Mouse (Mus musculus) lung, postnatal 0 days (tissue): ENCODE measurements around the gene Fam120a. TPM values are rescaled to one million over a fixed set of nuclear protein-coding genes. Genes with fewer than 3 reads are reported as not detected.

ENCODE experiments used
- ATAC-seq: fragments of 200-750 bp; cut with Nextera tagmentation; 2 replicates; pipeline ENCODE4 v1.8.0; 2017; ENCODE audit warnings: moderate library complexity
- DNase-seq: peaks from one replicate; pipeline ENCODE4 v3.0.0-alpha.2; 2016; ENCODE audit warnings: low spot score
- H3K27ac ChIP-seq: fragments of 300-500 bp; sonication (generic); 2 replicates; pipeline ENCODE4 v1.5.1; 2014; ENCODE audit warnings: antibody characterized with exemption, mild to moderate bottlenecking, low read length, mixed read lengths
- H3K27me3 ChIP-seq: fragments of 300-500 bp; sonication (generic); replicated peaks from 2 replicates; pipeline ENCODE4 v1.6.1; 2014; ENCODE audit warnings: low read length, mixed read lengths; ENCODE audit not compliant: insufficient read depth
- H3K36me3 ChIP-seq: fragments of 300-500 bp; sonication (generic); 2 replicates; pipeline ENCODE4 v1.6.1; 2014; ENCODE audit warnings: low read length, mixed read lengths; ENCODE audit not compliant: insufficient read depth
- H3K4me1 ChIP-seq: fragments of 300-500 bp; sonication (generic); 2 replicates; pipeline ENCODE4 v1.6.1; 2014; ENCODE audit warnings: antibody characterized with exemption, low read depth, low read length, mixed read lengths; ENCODE audit not compliant: insufficient read depth
- H3K4me2 ChIP-seq: fragments of 300-500 bp; sonication (generic); replicated peaks from 2 replicates; pipeline ENCODE4 v1.6.1; 2014; ENCODE audit warnings: low read depth, mild to moderate bottlenecking, low read length, moderate library complexity, mixed read lengths
- H3K4me3 ChIP-seq: fragments of 300-500 bp; sonication (generic); 2 replicates; pipeline ENCODE4 v1.5.1; 2014; ENCODE audit warnings: low read depth, low read length
- H3K9ac ChIP-seq: fragments of 300-500 bp; sonication (generic); replicated peaks from 2 replicates; pipeline ENCODE4 v1.6.1; 2014; ENCODE audit warnings: low read depth, mild to moderate bottlenecking
- H3K9me3 ChIP-seq: fragments of 300-500 bp; sonication (generic); 2 replicates; pipeline ENCODE4 v1.6.1; 2016; ENCODE audit warnings: low read length, mixed read lengths
- CTCF ChIP-seq: IDR thresholded peaks from 2 replicates; pipeline ENCODE4 v1.5.1; 2016; ENCODE audit warnings: antibody characterized with exemption, mild to moderate bottlenecking
- EP300 ChIP-seq: IDR thresholded peaks from 2 replicates; pipeline ENCODE4 v1.6.1; 2016; ENCODE audit warnings: antibody characterized with exemption, mild to moderate bottlenecking, control low read depth
- WGBS: fragments of 180-500 bp; shearing (Covaris S2); extraction: QIAGEN DNeasy Blood & Tissue Kit; methylation state at CpG from one replicate; pipeline ENCODE4 v1.1.7; 2014; 5-methylcytosine and 5-hydroxymethylcytosine counted together
- polyA plus RNA-seq: library from polyadenylated mRNA; unstranded; fragments of >200 nt; fragmentation: Nextera tagmentation; extraction: Ambion mirVana; gene quantifications from 2 replicates; pipeline ENCODE4 v1.2.1, GENCODE M21; 2015

The Fam120a gene
- polyA plus RNA-seq, 1 experiment from 2014 or later: 19.4 TPM

DNA sequence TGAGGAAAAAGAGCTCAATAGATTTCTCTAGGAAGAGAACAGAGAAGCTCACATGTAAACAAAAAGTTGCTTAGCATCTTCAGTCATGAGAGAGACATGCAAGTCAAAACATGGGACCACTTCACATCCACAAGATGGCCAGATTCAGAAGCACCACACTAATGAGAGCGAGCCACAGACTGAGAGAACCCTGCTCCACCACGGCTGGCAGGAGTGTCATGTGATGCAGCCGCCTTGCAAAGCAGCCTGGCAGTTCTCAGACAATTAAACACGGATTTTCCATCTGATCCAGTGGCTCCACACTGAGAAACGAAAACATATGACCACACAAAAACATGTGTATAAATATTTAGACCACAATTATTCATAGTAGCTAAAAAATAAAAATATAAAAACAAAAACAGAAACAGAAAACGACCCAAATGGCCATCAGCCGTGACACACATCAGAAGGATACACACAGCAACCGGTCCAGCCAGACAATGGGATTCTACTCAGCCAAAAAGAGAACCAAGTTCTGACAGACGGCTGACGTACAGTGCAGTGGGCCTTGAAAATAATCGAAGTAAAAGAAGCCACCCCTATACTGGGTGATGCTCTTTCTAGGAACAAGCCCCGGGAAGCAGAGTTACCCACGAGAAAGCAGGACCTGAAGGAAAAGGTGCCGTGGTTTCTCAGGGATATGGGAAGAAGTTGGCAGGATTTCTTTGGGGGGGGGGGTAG, 137.1 kb downstream of the Fam120a start:
- H3K4me2 ChIP-seq: no peak overlapping the region
- no peaks in the 10 kb centered on the region for H3K9me3 ChIP-seq
- TF ChIP-seq CTCF (no peak), EP300 (no peak)
- no peaks in the 10 kb centered on the region for H3K27me3 ChIP-seq
- no peak overlapping the region for H3K9ac ChIP-seq
- H3K27ac ChIP-seq: no peak overlapping the region
- no peaks in the 10 kb centered on the region for H3K4me1 ChIP-seq
- H3K4me3 ChIP-seq: no peak overlapping the region
- H3K36me3 ChIP-seq: peaks cover 8% of the 10 kb centered on the region; the same call in 1 of the 2 replicates
- 75% methylated on average over 14 of the region's 14 CpGs for WGBS
- ATAC-seq (no peak), DNase-seq (no peak)

GRCm38 (mm10) chr13:48829780-48830179, 138.0 kb downstream of the Fam120a start:
- Histone ChIP-seq H3K4me3 (no peak overlapping the region), H3K9me3 (no peaks in the 10 kb centered on the region), H3K4me1 (no peaks in the 10 kb centered on the region), H3K27ac (no peak overlapping the region), H3K9ac (no peak overlapping the region), H3K36me3 (peaks cover 12% of the 10 kb centered on the region; the same call in 1 of the 2 replicates), H3K27me3 (no peaks in the 10 kb centered on the region), H3K4me2 (no peak overlapping the region)
- no peak for ATAC-seq
- no peak for DNase-seq
- 77% methylated on average over 4 of the region's 4 CpGs for WGBS
- no peak for TF ChIP-seq CTCF
- TF ChIP-seq EP300: no peak

Other genes starting within 250 kb of the Fam120a start
- gene Phf2, start 96.9 kb downstream of the Fam120a start, polyA plus RNA-seq: 5.5 and 5.6 TPM in 2 replicates
- gene Wnk2, start 180.0 kb upstream of the Fam120a start, polyA plus RNA-seq: 0.36 and 0.39 TPM in 2 replicates
- 66.3 and 72.0 TPM in 2 replicates for gene Ninj1, start 219.5 kb upstream of the Fam120a start, polyA plus RNA-seq
- gene Card19, start 248.0 kb upstream of the Fam120a start, polyA plus RNA-seq: 90.4 and 112 TPM in 2 replicates